Mouse (Mus musculus): ENCODE results near the gene Slc6a9. TPM values are rescaled to one million over a fixed set of nuclear protein-coding genes. Genes with fewer than 3 reads are reported as not detected.

The Slc6a9 gene
- polyA plus RNA-seq, 1 experiment from 2014 or later = 5.9 TPM

GRCm38 (mm10) chr4:117840821-117841220 is 6.5 kb downstream of the Slc6a9 start:
- no peak overlapping the region for H3K4me3 ChIP-seq (ENCODE audit: control insufficient read depth in 1 of 2, insufficient read depth in 1 of 2, low read depth in 1 of 2, low read length in 2 of 2)
- peaks cover 5 to 11% of the 10 kb centered on the region in 2 experiments; a peak in 3 of 4 replicates for H3K4me1 ChIP-seq (ENCODE audit: control insufficient read depth in 2 of 2, insufficient read depth in 2 of 2, low read length in 2 of 2)
- no peak overlapping the region for H3K27ac ChIP-seq (replicated peaks in 1 of 2; ENCODE audit: control insufficient read depth in 1 of 2, insufficient read depth in 1 of 2, low read depth in 2 of 2, low read length in 2 of 2)
- no peaks in the 10 kb centered on the region for H3K9me3 ChIP-seq (ENCODE audit: control insufficient read depth, low read length)
- H3K27me3 ChIP-seq (ENCODE audit: control insufficient read depth, insufficient read depth, low read length) = 0 out of 2 replicates have a peak, but pooled peaks cover 3% of the 10 kb centered on the region
- no peak for ATAC-seq (ENCODE audit: insufficient number of reproducible peaks, insufficient read depth, low FRiP score, low read depth)
- 82% methylated on average over 5 of the region's 5 CpGs for WGBS
- no peaks in the 10 kb centered on the region for H3K36me3 ChIP-seq (ENCODE audit: control insufficient read depth, insufficient read depth, low read length)
- no peak overlapping the region for H3K9ac ChIP-seq (ENCODE audit: low read length)
- H3K4me2 ChIP-seq (ENCODE audit: low read length) = no peak overlapping the region

GRCm38 (mm10) chr4:117841566-117841965 is 7.3 kb downstream of the Slc6a9 start:
- Histone ChIP-seq H3K4me3 (ENCODE audit: control insufficient read depth in 1 of 2, insufficient read depth in 1 of 2, low read depth in 1 of 2, low read length in 2 of 2) (no peak overlapping the region), H3K9me3 (ENCODE audit: control insufficient read depth, low read length) (no peaks in the 10 kb centered on the region), H3K9ac (ENCODE audit: low read length) (no peak overlapping the region; the same call in 1 of the 2 replicates), H3K27me3 (ENCODE audit: control insufficient read depth, insufficient read depth, low read length) (0 out of 2 replicates have a peak, but pooled peaks cover 3% of the 10 kb centered on the region), H3K36me3 (ENCODE audit: control insufficient read depth, insufficient read depth, low read length) (no peaks in the 10 kb centered on the region), H3K4me1 (ENCODE audit: control insufficient read depth in 2 of 2, insufficient read depth in 2 of 2, low read length in 2 of 2) (peaks cover 5 to 11% of the 10 kb centered on the region in 2 experiments; a peak in 3 of 4 replicates), H3K27ac (replicated peaks in 1 of 2; ENCODE audit: control insufficient read depth in 1 of 2, insufficient read depth in 1 of 2, low read depth in 2 of 2, low read length in 2 of 2) (no peak overlapping the region), H3K4me2 (ENCODE audit: low read length) (no peak overlapping the region)
- WGBS = 73% methylated on average over 3 of the region's 3 CpGs
- no peak for ATAC-seq (ENCODE audit: insufficient number of reproducible peaks, insufficient read depth, low FRiP score, low read depth)

- H3K4me1 ChIP-seq (ENCODE audit: control insufficient read depth in 2 of 2, insufficient read depth in 2 of 2, low read length in 2 of 2) = peaks cover 0 to 6% of the 10 kb centered on the region in 2 experiments; a peak in 2 of 4 replicates
- ATAC-seq (ENCODE audit: insufficient number of reproducible peaks, insufficient read depth, low FRiP score, low read depth) = no peak
- WGBS = 75% methylated on average over 5 of the region's 5 CpGs
Measured at GRCm38 (mm10) chr4:117843101-117843500, 8.8 kb downstream of the Slc6a9 start.

GRCm38 (mm10) chr4:117844467-117844866 is 10.2 kb downstream of the Slc6a9 start:
- no peak overlapping the region for H3K9ac ChIP-seq (ENCODE audit: low read length)
- no peaks in the 10 kb centered on the region for H3K9me3 ChIP-seq (ENCODE audit: control insufficient read depth, low read length)
- H3K36me3 ChIP-seq (ENCODE audit: control insufficient read depth, insufficient read depth, low read length) = no peaks in the 10 kb centered on the region
- 69% methylated on average over 5 of the region's 5 CpGs for WGBS
- no peak overlapping the region for H3K4me2 ChIP-seq (ENCODE audit: low read length)
- H3K4me3 ChIP-seq (ENCODE audit: control insufficient read depth in 1 of 2, insufficient read depth in 1 of 2, low read depth in 1 of 2, low read length in 2 of 2) = no peak overlapping the region
- ATAC-seq (ENCODE audit: insufficient number of reproducible peaks, insufficient read depth, low FRiP score, low read depth) = no peak
- peaks cover 0 to 4% of the 10 kb centered on the region in 2 experiments; a peak in 1 of 4 replicates for H3K4me1 ChIP-seq (ENCODE audit: control insufficient read depth in 2 of 2, insufficient read depth in 2 of 2, low read length in 2 of 2)
- no peak overlapping the region for H3K27ac ChIP-seq (replicated peaks in 1 of 2; ENCODE audit: control insufficient read depth in 1 of 2, insufficient read depth in 1 of 2, low read depth in 2 of 2, low read length in 2 of 2)
- H3K27me3 ChIP-seq (ENCODE audit: control insufficient read depth, insufficient read depth, low read length) = 0 out of 2 replicates have a peak, but pooled peaks cover 1% of the 10 kb centered on the region

More at GRCm38 (mm10) chr4:117843101-117843500, 8.8 kb downstream of the Slc6a9 start:
- H3K9ac ChIP-seq (ENCODE audit: low read length) = no peak overlapping the region
- H3K27ac ChIP-seq (replicated peaks in 1 of 2; ENCODE audit: control insufficient read depth in 1 of 2, insufficient read depth in 1 of 2, low read depth in 2 of 2, low read length in 2 of 2) = no peak overlapping the region
- no peak overlapping the region for H3K4me3 ChIP-seq (ENCODE audit: control insufficient read depth in 1 of 2, insufficient read depth in 1 of 2, low read depth in 1 of 2, low read length in 2 of 2)
- H3K9me3 ChIP-seq (ENCODE audit: control insufficient read depth, low read length) = no peaks in the 10 kb centered on the region
- no peak overlapping the region for H3K4me2 ChIP-seq (ENCODE audit: low read length)
- H3K36me3 ChIP-seq (ENCODE audit: control insufficient read depth, insufficient read depth, low read length) = no peaks in the 10 kb centered on the region
- 0 out of 2 replicates have a peak, but pooled peaks cover 3% of the 10 kb centered on the region for H3K27me3 ChIP-seq (ENCODE audit: control insufficient read depth, insufficient read depth, low read length)

- Histone ChIP-seq H3K4me1 (ENCODE audit: control insufficient read depth in 2 of 2, insufficient read depth in 2 of 2, low read length in 2 of 2) (peaks cover 7 to 8% of the 10 kb centered on the region in 2 experiments; a peak in 2 of 4 replicates), H3K27me3 (ENCODE audit: control insufficient read depth, insufficient read depth, low read length) (no peaks in the 10 kb centered on the region), H3K4me3 (ENCODE audit: control insufficient read depth in 1 of 2, insufficient read depth in 1 of 2, low read depth in 1 of 2, low read length in 2 of 2) (no peak overlapping the region), H3K36me3 (ENCODE audit: control insufficient read depth, insufficient read depth, low read length) (no peaks in the 10 kb centered on the region), H3K4me2 (ENCODE audit: low read length) (no peak overlapping the region), H3K9me3 (ENCODE audit: control insufficient read depth, low read length) (no peaks in the 10 kb centered on the region), H3K9ac (ENCODE audit: low read length) (no peak overlapping the region), H3K27ac (replicated peaks in 1 of 2; ENCODE audit: control insufficient read depth in 1 of 2, insufficient read depth in 1 of 2, low read depth in 2 of 2, low read length in 2 of 2) (no peak overlapping the region)
- ATAC-seq (ENCODE audit: insufficient number of reproducible peaks, insufficient read depth, low FRiP score, low read depth) = no peak
- WGBS = 80% methylated on average over 11 of the region's 11 CpGs
Measured at GRCm38 (mm10) chr4:117845316-117845715, 11.0 kb downstream of the Slc6a9 start.

- no peaks in the 10 kb centered on the region for H3K9me3 ChIP-seq (ENCODE audit: control insufficient read depth, low read length)
- no peak overlapping the region for H3K27ac ChIP-seq (replicated peaks in 1 of 2; ENCODE audit: control insufficient read depth in 1 of 2, insufficient read depth in 1 of 2, low read depth in 2 of 2, low read length in 2 of 2)
- H3K36me3 ChIP-seq (ENCODE audit: control insufficient read depth, insufficient read depth, low read length) = no peaks in the 10 kb centered on the region
- 93% methylated on average over 4 of the region's 4 CpGs for whole genome bisulfite sequencing
- H3K4me3 ChIP-seq (ENCODE audit: control insufficient read depth in 1 of 2, insufficient read depth in 1 of 2, low read depth in 1 of 2, low read length in 2 of 2) = no peak overlapping the region
- H3K9ac ChIP-seq (ENCODE audit: low read length) = no peak overlapping the region
- no peak for ATAC-seq (ENCODE audit: insufficient number of reproducible peaks, insufficient read depth, low FRiP score, low read depth)
- H3K4me2 ChIP-seq (ENCODE audit: low read length) = no peak overlapping the region
- peaks cover 6 to 7% of the 10 kb centered on the region in 2 experiments; a peak in 2 of 4 replicates for H3K4me1 ChIP-seq (ENCODE audit: control insufficient read depth in 2 of 2, insufficient read depth in 2 of 2, low read length in 2 of 2)
- no peaks in the 10 kb centered on the region for H3K27me3 ChIP-seq (ENCODE audit: control insufficient read depth, insufficient read depth, low read length)
Measured at GRCm38 (mm10) chr4:117846261-117846660, 12.0 kb downstream of the Slc6a9 start.

- no peak for ATAC-seq (ENCODE audit: insufficient number of reproducible peaks, insufficient read depth, low FRiP score, low read depth)
- Histone ChIP-seq H3K27ac (replicated peaks in 1 of 2; ENCODE audit: control insufficient read depth in 1 of 2, insufficient read depth in 1 of 2, low read depth in 2 of 2, low read length in 2 of 2) (no peak overlapping the region), H3K4me2 (ENCODE audit: low read length) (no peak overlapping the region), H3K27me3 (ENCODE audit: control insufficient read depth, insufficient read depth, low read length) (no peaks in the 10 kb centered on the region), H3K4me1 (ENCODE audit: control insufficient read depth in 2 of 2, insufficient read depth in 2 of 2, low read length in 2 of 2) (peaks cover 3 to 7% of the 10 kb centered on the region in 2 experiments; a peak in 1 of 4 replicates), H3K9ac (ENCODE audit: low read length) (no peak overlapping the region), H3K9me3 (ENCODE audit: control insufficient read depth, low read length) (no peaks in the 10 kb centered on the region), H3K36me3 (ENCODE audit: control insufficient read depth, insufficient read depth, low read length) (no peaks in the 10 kb centered on the region), H3K4me3 (ENCODE audit: control insufficient read depth in 1 of 2, insufficient read depth in 1 of 2, low read depth in 1 of 2, low read length in 2 of 2) (no peak overlapping the region)
- 68% methylated on average over 2 of the region's 2 CpGs for WGBS
Measured at GRCm38 (mm10) chr4:117847011-117847410, 12.7 kb downstream of the Slc6a9 start.

- ATAC-seq (ENCODE audit: insufficient number of reproducible peaks, insufficient read depth, low FRiP score, low read depth) = no peak
- Histone ChIP-seq H3K27ac (replicated peaks in 1 of 2; ENCODE audit: control insufficient read depth in 1 of 2, insufficient read depth in 1 of 2, low read depth in 2 of 2, low read length in 2 of 2) (no peak overlapping the region), H3K27me3 (ENCODE audit: control insufficient read depth, insufficient read depth, low read length) (no peaks in the 10 kb centered on the region), H3K4me2 (ENCODE audit: low read length) (no peak overlapping the region), H3K4me3 (ENCODE audit: control insufficient read depth in 1 of 2, insufficient read depth in 1 of 2, low read depth in 1 of 2, low read length in 2 of 2) (no peak overlapping the region), H3K36me3 (ENCODE audit: control insufficient read depth, insufficient read depth, low read length) (no peaks in the 10 kb centered on the region), H3K4me1 (ENCODE audit: control insufficient read depth in 2 of 2, insufficient read depth in 2 of 2, low read length in 2 of 2) (peaks cover 3 to 7% of the 10 kb centered on the region in 2 experiments; a peak in 1 of 4 replicates), H3K9me3 (ENCODE audit: control insufficient read depth, low read length) (no peaks in the 10 kb centered on the region), H3K9ac (ENCODE audit: low read length) (no peak overlapping the region)
- 49% methylated on average over 17 of the region's 17 CpGs for WGBS
Measured at GRCm38 (mm10) chr4:117849063-117849462, 14.8 kb downstream of the Slc6a9 start.

All from heart, embryonic 14.5 days (tissue).